Mouse (Mus musculus) brain, embryonic 14.5 days (tissue): ENCODE results near the gene Tmem60. TPM values are rescaled to one million over a fixed set of nuclear protein-coding genes. Genes with fewer than 3 reads are reported as not detected.

Source experiments
- DNase-seq: peaks from one replicate; pipeline ENCODE4 v3.0.0-alpha.2; 2011; ENCODE audit warnings: low read depth
- CTCF ChIP-seq: fragments of 200-500 bp; IDR thresholded peaks from 2 replicates; pipeline ENCODE4 v1.5.1; 2012; ENCODE audit warnings: inconsistent platforms, mild to moderate bottlenecking, moderate library complexity, borderline replicate concordance; ENCODE audit not compliant: insufficient read depth, insufficient read length; ENCODE audit errors: extremely low read depth
- POLR2A ChIP-seq: fragments of 200-500 bp; IDR thresholded peaks from 2 replicates; pipeline ENCODE4 v1.6.1; 2012; ENCODE audit warnings: mild to moderate bottlenecking, inconsistent platforms, borderline replicate concordance; ENCODE audit not compliant: poor library complexity, insufficient read depth, insufficient read length, severe bottlenecking; ENCODE audit errors: extremely low read depth
- polyA plus RNA-seq: library from polyadenylated mRNA; depleted of rRNA; stranded (reverse); fragments of >200 nt; gene quantifications from 2 replicates; pipeline ENCODE4 v1.2.3, GENCODE M21; 2012

Tmem60 gene
- polyA plus RNA-seq, 1 experiment: 30.5 TPM

GRCm38 (mm10) chr5:20865193-20865755, 16.7 kb upstream of the Tmem60 start:
- no peak for DNase-seq
- TF ChIP-seq CTCF (no peak), POLR2A (no peak)

GRCm38 (mm10) chr5:20873146-20873545, 8.8 kb upstream of the Tmem60 start:
- no peak for DNase-seq
- no peak for TF ChIP-seq POLR2A
- no peak for TF ChIP-seq CTCF

DNA sequence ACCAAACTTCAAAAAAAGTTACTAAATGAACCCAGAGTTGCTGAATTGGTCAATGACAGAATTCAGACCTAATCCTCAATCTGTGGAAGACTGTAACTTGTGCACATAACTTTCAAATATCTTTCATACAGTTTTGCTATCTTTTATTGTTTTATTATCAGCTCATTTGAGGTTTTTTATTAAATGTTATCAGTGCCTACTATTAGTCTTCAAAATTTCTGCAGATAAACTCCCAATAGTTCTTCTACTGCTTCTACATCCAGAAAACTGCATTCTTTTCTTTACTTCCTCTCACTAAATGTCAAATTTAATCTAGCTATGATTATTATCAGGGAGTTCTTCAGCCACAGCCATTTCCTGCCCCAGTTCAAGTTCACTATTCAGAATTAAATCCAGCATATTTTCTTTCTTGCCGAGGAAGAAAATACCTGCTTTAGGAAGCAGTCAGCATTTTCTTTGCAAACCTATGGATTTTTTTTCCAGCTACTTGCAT, 5.0 kb upstream of the Tmem60 start:
- TF ChIP-seq CTCF: no peak
- no peak for TF ChIP-seq POLR2A
- no peak for DNase-seq

DNA sequence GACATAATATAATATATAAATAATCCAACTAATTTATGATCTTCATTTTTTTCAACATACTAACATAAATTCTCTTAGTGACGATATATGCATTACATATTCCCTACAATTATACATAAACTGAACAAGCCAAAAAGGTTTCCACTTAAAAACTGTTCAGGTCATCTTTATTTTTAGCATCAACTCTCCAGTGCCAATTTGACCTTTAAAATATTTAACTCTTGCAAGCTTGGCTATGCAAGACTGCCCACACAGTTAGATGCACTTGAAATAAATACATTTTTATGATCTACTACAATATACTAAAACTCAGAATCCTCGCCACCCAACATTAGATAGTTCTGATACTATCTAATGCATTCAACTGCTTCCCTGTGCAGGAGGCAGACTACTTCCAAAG, 1.6 kb upstream of the Tmem60 start:
- TF ChIP-seq CTCF: no peak

DNA sequence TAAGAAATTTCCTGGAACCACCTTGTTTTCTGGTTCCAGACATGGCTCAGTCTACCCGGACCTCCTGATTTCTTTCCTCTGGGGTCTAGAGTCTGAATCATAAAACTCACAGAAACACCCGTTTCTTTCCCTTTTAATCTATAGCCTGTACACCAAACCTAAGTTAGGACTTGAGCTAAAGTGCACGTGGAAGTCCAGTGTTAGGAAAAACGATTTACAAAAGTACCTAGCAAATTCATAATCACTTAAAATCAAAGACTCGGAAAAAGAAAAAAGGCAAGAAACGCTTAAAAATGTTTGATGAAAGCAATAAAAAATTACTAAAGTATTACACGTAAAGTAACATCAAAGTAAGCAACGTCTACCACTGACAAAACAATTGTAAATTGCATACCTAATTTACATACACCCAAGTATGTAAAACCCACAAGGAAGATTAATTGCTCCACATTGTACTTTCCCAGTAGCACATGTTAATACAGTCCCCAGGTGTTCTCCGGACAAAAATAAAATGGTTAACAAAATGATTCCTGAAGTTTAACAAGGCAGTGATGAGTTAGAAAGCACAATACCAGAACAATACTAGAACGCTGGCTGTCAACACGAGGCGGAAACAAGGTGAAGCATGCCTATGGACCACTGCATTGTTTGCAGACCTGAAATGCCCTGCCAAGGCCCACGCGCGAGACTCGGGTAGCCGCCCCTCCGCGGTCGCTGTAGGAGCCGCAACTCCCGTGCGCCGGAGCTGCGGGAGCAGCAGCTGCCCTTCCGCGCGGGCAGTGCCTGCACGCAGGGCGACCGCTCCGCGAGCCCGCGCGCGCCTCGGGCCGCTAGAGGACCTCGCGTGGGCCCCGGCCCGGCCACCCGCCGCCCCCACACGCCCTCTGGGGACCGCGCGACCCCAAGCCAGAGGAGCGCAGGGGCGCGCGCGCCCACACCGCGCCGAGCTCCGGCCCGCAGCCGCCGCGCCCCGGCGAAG, 905 bp upstream of the Tmem60 start:
- peak; percentile 71 for DNase-seq
- TF ChIP-seq POLR2A: no peak
- TF ChIP-seq CTCF: no peak

More for the DNA sequence above, 1.6 kb upstream of the Tmem60 start:
- DNase-seq: no peak

DNA sequence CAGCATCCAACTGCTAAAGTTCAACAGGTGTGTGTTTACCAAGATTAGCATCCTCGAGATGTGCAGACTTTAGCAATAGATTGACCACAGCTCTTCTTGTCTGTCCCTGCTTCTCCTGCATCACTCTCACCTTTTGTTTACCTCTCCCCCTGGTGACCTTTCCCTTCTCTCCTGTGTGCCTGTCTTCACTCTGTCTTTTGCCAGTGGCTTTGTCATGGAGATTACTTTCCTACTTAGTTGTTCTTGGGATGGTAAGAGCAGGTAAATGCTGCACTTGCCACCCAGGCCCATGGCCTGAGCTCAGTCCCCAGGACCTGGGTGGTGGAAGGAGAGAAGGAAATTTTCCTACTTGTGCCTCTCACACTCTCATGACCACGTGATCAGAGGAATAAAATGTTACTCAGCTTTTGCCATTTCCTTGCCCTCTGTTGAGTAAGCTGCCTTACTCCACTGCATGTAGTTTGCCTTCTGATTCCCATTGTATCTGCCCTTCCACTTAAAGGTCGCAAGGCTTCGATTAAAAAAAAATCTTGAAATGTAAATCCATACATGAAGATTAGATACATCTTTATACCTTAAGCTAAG, 2.1 kb downstream of the Tmem60 start:
- no peak for DNase-seq
- TF ChIP-seq POLR2A (no peak), CTCF (no peak)

DNA sequence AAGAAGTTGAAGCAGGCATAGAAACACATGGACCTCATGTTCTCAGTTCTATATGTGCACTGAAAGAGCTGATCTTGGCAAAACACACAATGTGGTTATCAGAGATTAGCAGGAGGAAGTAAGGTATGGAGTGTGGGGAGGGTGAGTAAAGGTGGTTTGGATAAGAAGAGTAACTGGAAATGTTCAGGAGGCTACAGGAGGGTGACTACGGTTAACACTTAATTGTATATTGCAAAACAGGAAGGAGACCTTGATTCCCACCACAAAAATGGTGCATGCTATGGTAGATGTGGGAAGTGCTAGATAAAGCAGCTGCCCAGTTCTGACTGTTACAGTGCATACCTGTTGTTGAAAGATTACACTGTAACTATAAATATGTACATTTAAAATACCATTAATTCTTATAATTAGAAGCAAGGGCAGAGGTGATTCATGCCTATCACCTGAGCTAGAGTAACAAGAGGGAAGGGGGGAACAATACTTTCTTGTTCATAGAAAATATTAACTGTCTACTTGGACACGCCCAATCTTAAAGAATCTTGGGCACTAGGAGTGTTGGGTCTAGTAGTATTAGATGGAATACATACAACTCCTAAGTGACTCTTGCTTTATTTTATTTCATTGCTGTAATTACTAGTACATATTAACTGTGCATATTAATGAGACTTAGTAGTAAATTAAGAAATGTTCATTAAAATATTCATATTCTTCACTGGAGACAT, 15.6 kb downstream of the Tmem60 start:
- TF ChIP-seq POLR2A: no peak
- no peak for TF ChIP-seq CTCF
- DNase-seq: no peak

- TF ChIP-seq POLR2A (no peak), CTCF (no peak)
- DNase-seq: no peak
Measured at GRCm38 (mm10) chr5:20904647-20905046, 22.7 kb downstream of the Tmem60 start.

DNA sequence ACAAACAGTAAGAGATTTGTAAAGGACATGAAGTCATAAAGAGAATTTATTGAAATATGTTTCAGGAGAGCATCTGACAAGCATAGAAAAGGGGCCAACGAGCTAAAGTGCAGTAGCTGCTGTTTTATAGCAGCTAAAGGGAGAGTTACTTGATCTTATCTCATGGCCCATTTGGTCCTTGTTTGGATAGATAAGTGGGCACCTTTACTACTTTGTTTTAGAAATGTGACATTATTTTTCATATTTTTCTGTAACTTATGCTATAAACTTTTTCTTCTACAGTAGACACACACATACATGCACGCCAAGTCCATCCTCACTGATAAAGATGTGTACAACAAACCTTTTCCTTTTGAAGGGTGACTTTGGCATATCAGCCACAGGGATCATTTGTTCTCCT, 23.4 kb downstream of the Tmem60 start:
- TF ChIP-seq POLR2A: no peak
- TF ChIP-seq CTCF: no peak
- DNase-seq: no peak

GRCm38 (mm10) chr5:20906191-20906590, 24.2 kb downstream of the Tmem60 start:
- no peak for DNase-seq
- TF ChIP-seq POLR2A (no peak), CTCF (no peak)

DNA sequence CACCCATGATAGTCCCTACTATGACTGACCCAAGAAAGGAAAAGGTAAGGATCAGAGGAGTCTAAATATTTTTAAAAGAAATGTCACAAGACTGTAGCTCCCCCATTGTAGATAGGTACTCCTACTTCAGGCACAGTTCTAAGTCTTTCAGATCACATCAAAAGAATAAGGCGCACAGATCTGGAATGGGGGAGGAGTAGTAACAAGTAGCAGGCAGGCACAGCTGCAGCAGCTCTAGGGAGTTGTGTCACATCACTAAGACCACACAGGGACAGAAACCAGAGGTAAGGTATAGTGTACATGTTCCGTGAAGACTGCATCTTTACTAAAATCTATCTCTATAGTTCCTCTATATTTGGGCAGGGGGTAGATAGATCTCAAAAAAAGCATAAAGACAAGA, 29.8 kb downstream of the Tmem60 start:
- DNase-seq: no peak
- TF ChIP-seq CTCF: no peak
- TF ChIP-seq POLR2A: no peak

DNA sequence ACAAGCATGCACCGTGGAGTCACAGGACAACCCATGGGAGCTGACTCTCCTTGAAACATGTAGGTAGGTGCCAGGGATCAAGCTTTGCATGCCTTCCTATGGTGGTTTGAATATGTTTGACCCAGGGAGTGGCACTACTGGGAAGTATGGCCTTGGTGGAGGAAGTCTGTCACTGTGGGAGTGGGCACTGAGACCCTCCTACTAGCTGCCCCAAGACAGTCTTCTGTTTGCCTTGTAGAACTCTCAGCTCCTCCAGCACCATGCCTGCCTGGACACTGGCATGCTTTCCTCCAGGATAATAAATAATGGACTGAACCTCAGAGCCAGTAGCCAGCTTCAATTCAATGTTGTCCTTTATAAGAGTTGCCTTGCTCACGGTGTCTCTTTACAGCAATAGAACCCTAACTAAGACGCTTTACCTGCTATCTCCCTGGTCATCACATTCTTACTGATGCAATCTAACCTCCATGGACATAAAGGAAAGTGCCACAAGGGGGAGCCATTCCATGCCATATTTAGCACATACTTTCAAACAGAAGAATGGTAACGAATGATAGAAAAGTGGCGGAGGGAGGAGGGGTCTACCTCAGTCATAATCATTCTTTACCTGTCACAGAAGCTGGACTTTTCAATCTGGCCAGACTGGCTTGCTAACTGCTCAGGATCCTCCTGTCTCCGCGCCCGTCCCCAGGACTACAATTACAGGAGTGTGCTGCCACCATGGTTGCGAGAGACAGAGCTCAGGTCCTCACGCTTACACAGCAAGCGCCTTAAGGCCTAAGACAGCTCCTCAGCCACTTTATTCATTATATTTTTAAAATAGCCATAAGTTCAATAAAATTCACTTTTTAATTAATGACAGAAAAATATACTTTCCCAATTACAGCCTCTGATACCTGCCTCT, 31.6 kb downstream of the Tmem60 start:
- peak; percentile 81 for DNase-seq
- peak; percentile 55; the same call in 1 of the 2 replicates for TF ChIP-seq CTCF
- no peak for TF ChIP-seq POLR2A
